Mouse (Mus musculus): ENCODE measurements around the gene Angptl2. TPM values are rescaled to one million over a fixed set of nuclear protein-coding genes. Genes with fewer than 3 reads are reported as not detected.

The Angptl2 gene
- total RNA-seq, 1 experiment = 5.1 TPM

DNA sequence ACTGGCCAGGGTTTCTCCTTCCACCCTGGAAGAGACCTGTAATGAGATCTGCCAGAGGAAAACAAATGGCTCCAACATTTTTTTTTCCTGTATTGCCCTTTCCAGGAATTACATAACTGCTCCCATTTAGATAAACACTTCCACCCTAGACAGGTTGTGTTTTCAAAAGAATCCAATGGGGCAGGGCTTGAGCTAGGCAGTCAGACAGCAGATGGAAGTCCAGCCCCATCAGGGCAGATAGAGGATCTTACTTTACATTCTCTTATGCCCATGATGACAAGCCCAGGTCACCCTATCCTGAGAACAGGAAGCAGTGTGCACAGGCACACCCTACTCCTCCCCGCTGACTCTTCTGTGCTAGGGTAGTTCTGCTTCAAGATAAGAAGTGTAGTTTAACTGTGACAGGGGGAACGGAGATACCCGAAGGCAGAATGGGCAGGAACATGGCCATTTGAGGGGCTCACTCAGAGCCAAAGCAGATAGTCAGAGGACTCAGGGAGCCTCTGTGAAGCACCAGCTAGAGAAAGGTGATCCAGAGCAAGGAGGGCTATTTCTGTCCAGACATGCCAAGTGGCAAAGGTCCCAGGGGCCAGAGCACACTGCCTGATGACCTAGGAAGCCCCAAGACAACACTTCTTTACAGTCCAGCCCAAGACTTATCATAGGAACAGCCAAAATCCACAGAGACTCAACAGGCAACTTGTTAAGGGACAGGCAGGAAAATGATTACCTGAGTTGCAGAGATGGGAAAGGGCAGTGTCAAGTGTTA lies 41.1 kb downstream of the Angptl2 start:
- no peak overlapping the region for H3K9ac ChIP-seq (ENCODE audit: insufficient read depth, low read depth, low read length, poor library complexity, severe bottlenecking)
- TF ChIP-seq MAFK (IDR thresholded peaks at IDR 0.05; ENCODE audit: insufficient read depth, low read depth, low read length) (no peak), ZNF384 (IDR thresholded peaks at IDR 0.05; ENCODE audit: low read depth, low read length) (no peak), ZC3H11A (IDR thresholded peaks at IDR 0.05; ENCODE audit: borderline replicate concordance, low read depth, low read length) (no peak), CHD2 (IDR thresholded peaks at IDR 0.05; ENCODE audit: low read depth, low read length) (no peak), HCFC1 (IDR thresholded peaks at IDR 0.05; ENCODE audit: borderline replicate concordance, insufficient read depth, low read length) (no peak)
- no peaks in the 10 kb centered on the region for H3K36me3 ChIP-seq (ENCODE audit: control insufficient read depth, insufficient read depth, low read length, poor library complexity, severe bottlenecking)
- H3K4me1 ChIP-seq (ENCODE audit: control insufficient read depth in 2 of 2, insufficient read depth in 2 of 2, low read length in 2 of 2, poor library complexity in 1 of 2) = no peaks in the 10 kb centered on the region
- DNase-seq (ENCODE audit: low read depth, low spot score) = no peak
- H3K4me3 ChIP-seq (ENCODE audit: insufficient read depth in 1 of 2, low read depth in 1 of 2, low read length in 2 of 2, poor library complexity in 1 of 2, severe bottlenecking in 1 of 2) = no peak overlapping the region
- in situ Hi-C loops (cut with MboI; ENCODE audit: low sequenced_read_pairs in 2 of 2, unreplicated experiment in 2 of 2) = no loop called here
- no peak overlapping the region for H3K27ac ChIP-seq (ENCODE audit: insufficient read depth, low read depth, low read length, poor library complexity, severe bottlenecking)
- H3K9me3 ChIP-seq (ENCODE audit: control insufficient read depth, insufficient read depth, low read depth, low read length) = no peaks in the 10 kb centered on the region

DNA sequence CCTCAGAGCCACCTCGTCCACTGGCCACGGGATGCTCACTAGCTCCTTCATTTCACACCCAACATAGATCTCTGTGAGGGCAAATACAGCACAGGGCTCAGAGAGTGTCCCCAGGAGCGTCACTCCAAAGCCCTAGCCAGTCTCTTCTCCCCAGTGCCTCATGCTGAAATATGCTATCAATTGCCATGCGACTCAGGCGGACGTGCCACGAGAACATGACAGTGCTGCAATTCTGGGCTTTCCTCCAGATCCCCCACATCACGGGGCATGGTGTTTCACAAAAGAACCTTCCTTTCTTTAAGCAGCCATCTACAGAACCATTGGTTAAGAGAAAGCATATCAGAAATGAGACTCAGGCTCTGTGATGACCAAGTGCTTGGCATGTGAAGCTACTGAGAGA lies 44.9 kb downstream of the Angptl2 start:
- H3K27ac ChIP-seq (ENCODE audit: insufficient read depth, low read depth, low read length, poor library complexity, severe bottlenecking) = no peak overlapping the region
- H3K9ac ChIP-seq (ENCODE audit: insufficient read depth, low read depth, low read length, poor library complexity, severe bottlenecking) = no peak overlapping the region
- H3K4me3 ChIP-seq (ENCODE audit: insufficient read depth in 1 of 2, low read depth in 1 of 2, low read length in 2 of 2, poor library complexity in 1 of 2, severe bottlenecking in 1 of 2) = no peak overlapping the region
- DNase-seq (ENCODE audit: low read depth, low spot score) = no peak
- H3K4me1 ChIP-seq (ENCODE audit: control insufficient read depth in 2 of 2, insufficient read depth in 2 of 2, low read length in 2 of 2, poor library complexity in 1 of 2) = no peaks in the 10 kb centered on the region
- H3K9me3 ChIP-seq (ENCODE audit: control insufficient read depth, insufficient read depth, low read depth, low read length) = no peaks in the 10 kb centered on the region
- no peaks in the 10 kb centered on the region for H3K36me3 ChIP-seq (ENCODE audit: control insufficient read depth, insufficient read depth, low read length, poor library complexity, severe bottlenecking)
- in situ Hi-C loops (cut with MboI; ENCODE audit: low sequenced_read_pairs in 2 of 2, unreplicated experiment in 2 of 2) = no loop called here
- TF ChIP-seq ZNF384 (IDR thresholded peaks at IDR 0.05; ENCODE audit: low read depth, low read length) (no peak), ZC3H11A (IDR thresholded peaks at IDR 0.05; ENCODE audit: borderline replicate concordance, low read depth, low read length) (no peak), CHD2 (IDR thresholded peaks at IDR 0.05; ENCODE audit: low read depth, low read length) (no peak), MAFK (IDR thresholded peaks at IDR 0.05; ENCODE audit: insufficient read depth, low read depth, low read length) (no peak), HCFC1 (IDR thresholded peaks at IDR 0.05; ENCODE audit: borderline replicate concordance, insufficient read depth, low read length) (no peak)

DNA sequence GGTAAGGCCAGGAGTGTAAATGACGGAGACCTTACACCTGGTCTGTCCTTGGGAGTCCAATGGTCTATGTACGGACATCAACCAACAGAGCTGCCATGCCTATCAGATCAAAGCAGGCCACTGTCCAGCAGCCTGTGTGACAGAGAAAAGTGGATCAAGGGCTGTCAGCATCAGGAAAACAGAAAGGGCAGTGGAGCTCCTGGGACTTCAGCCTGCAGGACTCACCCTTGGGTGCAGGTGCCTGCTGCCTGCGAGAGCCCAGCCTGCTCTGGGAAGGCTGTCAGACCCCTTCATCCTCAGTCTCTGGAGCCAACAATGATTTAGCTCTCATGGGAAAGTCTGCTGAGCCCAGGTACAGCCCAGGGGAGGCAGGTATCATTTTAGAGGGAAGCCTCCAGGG lies 45.6 kb downstream of the Angptl2 start:
- in situ Hi-C loops (cut with MboI; ENCODE audit: low sequenced_read_pairs in 2 of 2, unreplicated experiment in 2 of 2) = no loop called here
- H3K9me3 ChIP-seq (ENCODE audit: control insufficient read depth, insufficient read depth, low read depth, low read length) = no peaks in the 10 kb centered on the region
- DNase-seq (ENCODE audit: low read depth, low spot score) = no peak
- no peak overlapping the region for H3K9ac ChIP-seq (ENCODE audit: insufficient read depth, low read depth, low read length, poor library complexity, severe bottlenecking)
- no peak overlapping the region for H3K4me3 ChIP-seq (ENCODE audit: insufficient read depth in 1 of 2, low read depth in 1 of 2, low read length in 2 of 2, poor library complexity in 1 of 2, severe bottlenecking in 1 of 2)
- no peaks in the 10 kb centered on the region for H3K36me3 ChIP-seq (ENCODE audit: control insufficient read depth, insufficient read depth, low read length, poor library complexity, severe bottlenecking)
- H3K27ac ChIP-seq (ENCODE audit: insufficient read depth, low read depth, low read length, poor library complexity, severe bottlenecking) = no peak overlapping the region
- TF ChIP-seq MAFK (IDR thresholded peaks at IDR 0.05; ENCODE audit: insufficient read depth, low read depth, low read length) (no peak), CHD2 (IDR thresholded peaks at IDR 0.05; ENCODE audit: low read depth, low read length) (no peak), ZC3H11A (IDR thresholded peaks at IDR 0.05; ENCODE audit: borderline replicate concordance, low read depth, low read length) (no peak), ZNF384 (IDR thresholded peaks at IDR 0.05; ENCODE audit: low read depth, low read length) (no peak), HCFC1 (IDR thresholded peaks at IDR 0.05; ENCODE audit: borderline replicate concordance, insufficient read depth, low read length) (no peak)
- no peaks in the 10 kb centered on the region for H3K4me1 ChIP-seq (ENCODE audit: control insufficient read depth in 2 of 2, insufficient read depth in 2 of 2, low read length in 2 of 2, poor library complexity in 1 of 2)

DNA sequence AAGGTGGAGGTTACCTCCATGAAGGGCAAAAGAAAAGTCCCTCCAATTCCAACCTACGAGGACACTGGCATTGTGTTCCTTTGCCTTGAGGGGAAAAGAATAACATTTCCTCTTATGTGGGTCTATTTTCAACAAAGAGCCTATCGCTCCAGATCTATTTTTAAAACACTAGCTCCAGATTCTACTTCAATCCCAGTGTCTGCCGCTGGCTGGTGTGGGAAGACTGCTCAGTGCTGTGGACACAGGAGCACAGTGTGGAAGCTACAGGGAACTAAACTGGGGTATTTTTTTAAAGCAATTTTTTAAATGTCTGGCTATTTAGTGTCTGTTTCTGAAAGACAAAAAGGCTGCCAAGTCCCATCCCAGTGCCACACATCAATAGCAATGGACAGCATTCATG lies 49.9 kb downstream of the Angptl2 start:
- no peak for DNase-seq (ENCODE audit: low read depth, low spot score)
- Histone ChIP-seq H3K9ac (ENCODE audit: insufficient read depth, low read depth, low read length, poor library complexity, severe bottlenecking) (no peak overlapping the region), H3K4me1 (ENCODE audit: control insufficient read depth in 2 of 2, insufficient read depth in 2 of 2, low read length in 2 of 2, poor library complexity in 1 of 2) (no peaks in the 10 kb centered on the region), H3K36me3 (ENCODE audit: control insufficient read depth, insufficient read depth, low read length, poor library complexity, severe bottlenecking) (no peaks in the 10 kb centered on the region), H3K4me3 (ENCODE audit: insufficient read depth in 1 of 2, low read depth in 1 of 2, low read length in 2 of 2, poor library complexity in 1 of 2, severe bottlenecking in 1 of 2) (no peak overlapping the region), H3K27ac (ENCODE audit: insufficient read depth, low read depth, low read length, poor library complexity, severe bottlenecking) (no peak overlapping the region), H3K9me3 (ENCODE audit: control insufficient read depth, insufficient read depth, low read depth, low read length) (no peaks in the 10 kb centered on the region)
- TF ChIP-seq ZNF384 (IDR thresholded peaks at IDR 0.05; ENCODE audit: low read depth, low read length) (no peak), ZC3H11A (IDR thresholded peaks at IDR 0.05; ENCODE audit: borderline replicate concordance, low read depth, low read length) (no peak), CHD2 (IDR thresholded peaks at IDR 0.05; ENCODE audit: low read depth, low read length) (no peak), HCFC1 (IDR thresholded peaks at IDR 0.05; ENCODE audit: borderline replicate concordance, insufficient read depth, low read length) (no peak), MAFK (IDR thresholded peaks at IDR 0.05; ENCODE audit: insufficient read depth, low read depth, low read length) (no peak)
- in situ Hi-C loops (cut with MboI; ENCODE audit: low sequenced_read_pairs in 2 of 2, unreplicated experiment in 2 of 2) = no loop called here

Measured in ES-E14 (cell line).